Mouse (Mus musculus) liver, embryonic 14.5 days (tissue): ENCODE results near the gene Bcl2l11. TPM values are rescaled to one million over a fixed set of nuclear protein-coding genes. Genes with fewer than 3 reads are reported as not detected.

ENCODE experiments used
- ATAC-seq: fragments of 200-750 bp; cut with Nextera tagmentation; 2 replicates; pipeline ENCODE4 v1.8.0; 2017; ENCODE audit warnings: moderate number of reproducible peaks, mild to moderate bottlenecking, moderate library complexity; ENCODE audit not compliant: insufficient read depth
- DNase-seq, 3 experiments: peaks; one replicate each; pipeline ENCODE4 v3.0.0-alpha.2; 2012 to 2013; ENCODE audit warnings: low read depth in 3 of 3, low spot score in 3 of 3
- H3K27ac ChIP-seq: fragments of 300-500 bp; sonication (generic); 2 replicates; pipeline ENCODE4 v1.5.1; 2014; ENCODE audit warnings: moderate library complexity, mild to moderate bottlenecking, control low read depth, inconsistent platforms
- H3K27me3 ChIP-seq: fragments of 300-500 bp; sonication (generic); 2 replicates; pipeline ENCODE4 v1.6.1; 2014; ENCODE audit warnings: mild to moderate bottlenecking, low read length, moderate library complexity; ENCODE audit not compliant: control insufficient read depth, insufficient read depth
- H3K36me3 ChIP-seq: fragments of 300-500 bp; sonication (generic); replicated peaks from 2 replicates; pipeline ENCODE4 v1.6.1; 2014; ENCODE audit warnings: low read depth; ENCODE audit not compliant: control insufficient read depth, insufficient read depth
- H3K4me1 ChIP-seq, 2 experiments: fragments of 200-500 bp in 1 of 2; fragments of 300-500 bp in 1 of 2; sonication (generic) in 1 of 2; replicated peaks; 2 replicates each; pipeline ENCODE4 v1.6.1; 2012 to 2014; ENCODE audit warnings: antibody characterized with exemption in 1 of 2, inconsistent platforms in 1 of 2, low read length in 1 of 2; ENCODE audit not compliant: control insufficient read depth in 2 of 2, insufficient read depth in 2 of 2
- H3K4me2 ChIP-seq: fragments of 300-500 bp; sonication (generic); 2 replicates; pipeline ENCODE4 v1.6.1; 2014; ENCODE audit warnings: low read depth, mild to moderate bottlenecking, control low read depth, moderate library complexity
- H3K4me3 ChIP-seq, 2 experiments: fragments of 200-500 bp in 1 of 2; fragments of 300-500 bp in 1 of 2; sonication (generic) in 1 of 2; 2 replicates each; pipeline ENCODE4 v1.5.1; 2012 to 2014; ENCODE audit warnings: low read depth in 2 of 2, low read length in 2 of 2, mild to moderate bottlenecking in 2 of 2, control low read depth in 1 of 2, inconsistent platforms in 1 of 2, moderate library complexity in 1 of 2; ENCODE audit not compliant: insufficient read depth in 1 of 2
- H3K9ac ChIP-seq: fragments of 300-500 bp; sonication (generic); replicated peaks from 2 replicates; pipeline ENCODE4 v1.6.1; 2014; ENCODE audit warnings: mild to moderate bottlenecking, control low read depth, moderate library complexity
- H3K9me3 ChIP-seq: fragments of 300-500 bp; sonication (generic); 2 replicates; pipeline ENCODE4 v1.6.1; 2016; ENCODE audit warnings: low read length, mixed read lengths; ENCODE audit not compliant: control insufficient read depth
- CTCF ChIP-seq: IDR thresholded peaks from 2 replicates; pipeline ENCODE4 v1.5.1; 2016; ENCODE audit warnings: antibody characterized with exemption, low read depth, control low read depth
- EP300 ChIP-seq: IDR thresholded peaks from 2 replicates; pipeline ENCODE4 v1.6.1; 2016; ENCODE audit warnings: antibody characterized with exemption, low read depth
- WGBS: fragments of 180-500 bp; shearing (Covaris S2); extraction: QIAGEN DNeasy Blood & Tissue Kit; methylation state at CpG from one replicate; pipeline ENCODE4 v1.1.7; 2014; ENCODE audit not compliant: insufficient replicate concordance; 5-methylcytosine and 5-hydroxymethylcytosine counted together
- polyA plus RNA-seq, 2 experiments: library from polyadenylated mRNA; depleted of rRNA in 1 of 2; stranded (reverse) in 1 of 2; unstranded in 1 of 2; fragments of >200 nt; fragmentation: Nextera tagmentation in 1 of 2; extraction: Ambion mirVana in 1 of 2; gene quantifications; 2 replicates each; pipeline versions ENCODE4 v1.2.1 to v1.2.3; 2012 to 2014

Gene Bcl2l11
- polyA plus RNA-seq, 2 experiments: 3.3 to 4.5 TPM

DNA sequence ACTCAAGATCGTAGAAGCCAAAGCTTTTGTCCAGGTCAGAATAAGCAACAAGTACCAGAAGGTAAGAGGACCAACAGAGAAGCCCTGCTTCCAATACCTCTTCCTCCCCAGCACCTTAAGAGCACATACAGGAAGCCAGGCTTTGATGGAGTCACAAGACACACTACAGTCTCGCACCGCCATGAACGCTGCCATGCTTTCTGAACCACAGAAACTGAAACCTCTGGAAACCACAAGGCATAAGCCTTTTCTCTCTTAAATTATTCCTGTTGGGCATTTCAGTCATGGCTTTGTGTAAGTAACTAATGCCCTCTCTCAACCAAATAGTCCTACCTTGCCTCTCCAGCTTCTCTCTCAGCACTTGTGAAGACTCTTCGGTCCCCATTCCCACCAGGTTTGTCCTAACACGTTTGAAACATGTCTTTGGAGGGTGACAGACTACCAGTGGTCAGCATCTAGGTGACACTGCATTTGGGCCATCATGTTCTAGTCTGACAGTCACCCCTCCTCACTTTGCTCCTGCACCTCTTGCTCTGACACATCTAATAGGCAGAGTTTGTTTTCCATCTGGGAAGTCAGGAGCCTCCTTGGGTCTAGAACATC is 35.5 kb upstream of the Bcl2l11 start:
- Histone ChIP-seq H3K4me3 (no peak overlapping the region), H3K4me2 (no peak overlapping the region), H3K9me3 (no peaks in the 10 kb centered on the region), H3K9ac (no peak overlapping the region), H3K4me1 (peaks cover 0 to 13% of the 10 kb centered on the region in 2 experiments; a peak in 2 of 4 replicates), H3K27me3 (no peaks in the 10 kb centered on the region), H3K36me3 (no peaks in the 10 kb centered on the region), H3K27ac (no peak overlapping the region)
- whole genome bisulfite sequencing: 67% methylated on average over 6 of the region's 6 CpGs
- no peak for TF ChIP-seq CTCF
- no peak for TF ChIP-seq EP300
- DNase-seq (no peak), ATAC-seq (no peak)

DNA sequence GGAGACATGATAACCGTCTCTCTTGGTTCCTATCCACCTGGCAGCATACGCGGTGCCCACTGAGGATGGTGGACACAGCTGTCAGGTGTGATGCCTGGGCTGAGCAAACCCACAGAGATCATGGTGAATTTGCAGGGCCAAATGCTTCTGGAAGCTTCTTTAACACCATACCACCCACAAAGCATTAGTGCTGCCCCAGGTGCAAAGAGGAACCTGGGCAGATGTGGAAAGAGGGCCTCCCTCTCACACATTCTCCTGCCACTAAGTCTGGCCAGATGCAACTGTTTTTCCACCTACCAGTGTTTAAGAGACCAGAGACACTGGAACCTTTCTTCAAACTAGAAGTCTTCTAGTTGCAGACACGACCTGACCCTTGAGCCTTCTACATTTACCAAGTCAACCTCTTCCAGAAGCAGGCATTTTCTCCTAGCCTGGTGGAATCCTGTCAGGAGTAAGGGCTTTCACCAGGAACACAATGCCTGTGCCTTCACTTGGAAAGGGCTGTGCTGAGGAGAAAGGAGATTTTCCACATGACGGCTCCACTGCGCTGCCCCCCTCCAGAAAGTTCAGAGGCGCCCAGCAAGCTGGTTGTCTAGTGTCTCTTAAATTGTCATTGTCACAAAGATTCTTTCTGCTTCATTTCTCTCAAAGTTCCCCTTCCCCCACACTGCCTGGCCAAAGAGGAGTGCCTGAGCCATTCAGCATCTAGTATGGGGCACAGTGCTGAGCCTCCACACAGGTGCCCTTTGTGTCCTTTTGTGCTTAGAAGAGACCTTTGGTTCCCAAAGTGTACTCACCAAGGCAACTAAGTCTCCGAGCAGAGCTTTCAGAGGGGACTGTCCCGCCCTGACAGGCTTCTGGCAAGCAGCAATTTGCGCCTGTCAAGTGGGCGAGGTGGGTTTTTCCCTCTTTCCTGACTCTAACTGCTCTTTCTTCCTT is 34.1 kb upstream of the Bcl2l11 start:
- ATAC-seq (no peak), DNase-seq (no peak)
- no peak overlapping the region for H3K4me2 ChIP-seq
- no peaks in the 10 kb centered on the region for H3K27me3 ChIP-seq
- H3K4me3 ChIP-seq: no peak overlapping the region
- H3K9ac ChIP-seq: no peak overlapping the region
- H3K9me3 ChIP-seq: no peaks in the 10 kb centered on the region
- TF ChIP-seq EP300 (no peak), CTCF (no peak)
- no peak overlapping the region for H3K27ac ChIP-seq
- H3K36me3 ChIP-seq: no peaks in the 10 kb centered on the region
- peaks cover 0 to 7% of the 10 kb centered on the region in 2 experiments; a peak in 2 of 4 replicates for H3K4me1 ChIP-seq
- WGBS: 68% methylated on average over 11 of the region's 11 CpGs

DNA sequence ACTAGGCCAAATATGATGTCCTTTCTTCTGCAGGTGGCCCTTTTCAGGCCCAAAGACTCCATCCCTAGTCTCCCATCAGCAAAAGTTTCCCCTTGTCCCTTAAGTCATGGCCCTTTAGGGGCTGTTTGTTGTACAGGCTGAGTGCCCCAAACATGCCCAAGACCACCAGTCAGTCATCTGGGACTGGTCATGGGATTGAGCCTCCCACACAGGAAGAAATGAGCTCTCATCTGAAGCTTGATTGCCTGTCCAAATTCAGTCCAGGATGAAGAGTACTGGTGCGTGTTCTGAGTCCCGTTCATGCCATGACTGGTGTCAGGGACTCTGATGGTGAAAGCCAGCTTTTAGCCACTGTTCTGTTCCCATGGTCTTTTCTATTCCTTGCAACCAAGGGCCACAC is 33.4 kb upstream of the Bcl2l11 start:
- Histone ChIP-seq H3K4me1 (peaks cover 0 to 7% of the 10 kb centered on the region in 2 experiments; a peak in 2 of 4 replicates), H3K36me3 (no peaks in the 10 kb centered on the region), H3K4me2 (no peak overlapping the region), H3K9ac (no peak overlapping the region), H3K27me3 (no peaks in the 10 kb centered on the region), H3K27ac (no peak overlapping the region), H3K4me3 (no peak overlapping the region), H3K9me3 (no peaks in the 10 kb centered on the region)
- DNase-seq (no peak), ATAC-seq (no peak)
- TF ChIP-seq CTCF (no peak), EP300 (no peak)
- WGBS: 79% methylated on average over 2 of the region's 2 CpGs

DNA sequence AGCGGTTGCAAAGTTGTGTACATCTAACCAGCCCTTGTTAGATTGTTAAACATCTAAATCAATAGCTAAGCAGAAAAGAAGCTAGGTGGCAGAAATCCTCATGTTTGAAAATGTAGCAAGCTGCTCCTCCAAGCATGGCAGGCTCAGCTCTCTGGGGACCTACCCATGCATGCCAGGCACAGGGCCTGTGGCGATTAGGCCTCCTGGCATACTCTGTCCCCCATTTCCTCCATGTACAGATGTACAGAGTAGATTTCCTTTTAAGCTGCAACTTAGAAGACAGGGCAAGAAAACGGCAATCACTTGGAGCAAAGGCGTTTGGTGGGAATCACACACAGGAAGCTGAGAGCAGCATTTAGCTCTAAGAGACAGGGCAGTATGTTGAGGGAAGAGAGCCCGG is 31.6 kb upstream of the Bcl2l11 start:
- Histone ChIP-seq H3K27ac (no peak overlapping the region), H3K9ac (no peak overlapping the region), H3K4me2 (no peak overlapping the region), H3K4me1 (peaks cover 0 to 7% of the 10 kb centered on the region in 2 experiments; a peak in 2 of 4 replicates), H3K4me3 (no peak overlapping the region), H3K27me3 (no peaks in the 10 kb centered on the region), H3K9me3 (no peaks in the 10 kb centered on the region), H3K36me3 (no peaks in the 10 kb centered on the region)
- ATAC-seq (no peak), DNase-seq (no peak)
- TF ChIP-seq EP300 (no peak), CTCF (no peak)
- 60% methylated on average over 5 of the region's 5 CpGs for WGBS

DNA sequence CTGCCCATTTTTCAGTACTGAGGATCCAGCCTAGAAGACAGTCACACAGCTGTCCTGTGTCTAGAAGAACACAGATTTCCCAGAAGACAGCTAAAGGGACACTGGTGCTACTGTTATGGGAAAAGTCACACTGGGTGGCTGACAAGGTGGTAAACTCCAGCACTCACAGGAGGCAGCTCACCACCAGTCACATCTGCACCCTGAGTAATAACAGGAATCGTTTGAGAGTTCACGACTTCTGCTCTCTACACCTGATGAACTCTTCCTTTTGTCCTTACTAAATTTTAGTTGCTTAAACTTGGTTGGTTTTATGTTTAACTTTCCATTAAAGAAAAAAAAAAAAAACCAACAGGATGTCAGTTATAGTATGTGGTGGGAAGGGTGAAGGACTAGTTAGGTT is 31.2 kb upstream of the Bcl2l11 start:
- no peak for DNase-seq
- H3K4me1 ChIP-seq: peaks cover 0 to 7% of the 10 kb centered on the region in 2 experiments; a peak in 2 of 4 replicates
- no peaks in the 10 kb centered on the region for H3K36me3 ChIP-seq
- no peaks in the 10 kb centered on the region for H3K27me3 ChIP-seq
- WGBS: 55% methylated on average over 2 of the region's 2 CpGs
- no peak overlapping the region for H3K4me3 ChIP-seq
- H3K27ac ChIP-seq: no peak overlapping the region
- TF ChIP-seq CTCF (no peak), EP300 (no peak)
- no peaks in the 10 kb centered on the region for H3K9me3 ChIP-seq
- no peak overlapping the region for H3K9ac ChIP-seq
- H3K4me2 ChIP-seq: no peak overlapping the region
- ATAC-seq: no peak
